Mouse (Mus musculus) CH12.LX (cell line): ENCODE results near the gene Olfr544. TPM values are rescaled to one million over a fixed set of nuclear protein-coding genes. Genes with fewer than 3 reads are reported as not detected.

Experiments
- DNase-seq: peaks from one replicate; pipeline ENCODE4 v3.0.0-alpha.2; 2013; ENCODE audit errors: extremely low read depth
- H3K27ac ChIP-seq: 2 replicates; pipeline ENCODE4 v1.5.1; 2012; ENCODE audit warnings: low read depth, mild to moderate bottlenecking, control low read depth, moderate library complexity; ENCODE audit not compliant: insufficient read depth
- H3K27me3 ChIP-seq: replicated peaks from 2 replicates; pipeline ENCODE3; 2012; ENCODE audit warnings: inconsistent platforms
- H3K36me3 ChIP-seq, 2 experiments: replicated peaks in 1 of 2; 2 replicates each; pipeline versions ENCODE3 to v1.6.1; 2012; ENCODE audit warnings: inconsistent platforms in 1 of 2, low read length in 1 of 2, mild to moderate bottlenecking in 1 of 2, mixed read lengths in 1 of 2, moderate library complexity in 1 of 2; ENCODE audit not compliant: control insufficient read depth in 1 of 2, insufficient read depth in 1 of 2
- H3K4me1 ChIP-seq, 2 experiments: 2 replicates each; pipeline ENCODE4 v1.6.1; 2012; ENCODE audit warnings: inconsistent platforms in 1 of 2, moderate library complexity in 1 of 2; ENCODE audit not compliant: insufficient read depth in 2 of 2, control insufficient read depth in 1 of 2
- H3K4me2 ChIP-seq: 2 replicates; pipeline ENCODE4 v1.6.1; 2012; ENCODE audit warnings: low read depth, mild to moderate bottlenecking, control low read depth; ENCODE audit not compliant: poor library complexity, insufficient read depth, severe bottlenecking
- H3K4me3 ChIP-seq, 3 experiments: fragments of 150-350 bp in 1 of 3; sonication (generic) in 1 of 3; replicated peaks in 1 of 3; 2 replicates each; pipeline versions ENCODE3 to v1.5.1; 2011 to 2012; ENCODE audit warnings: low read depth in 2 of 3, low read length in 2 of 3, mild to moderate bottlenecking in 2 of 3, moderate library complexity in 2 of 3, control low read depth in 1 of 3, improper control_type of control experiment in 1 of 3, inconsistent platforms in 1 of 3, mixed read lengths in 1 of 3; ENCODE audit not compliant: poor library complexity in 1 of 3
- H3K79me2 ChIP-seq: replicated peaks from 2 replicates; pipeline ENCODE4 v1.6.1; 2012; ENCODE audit warnings: mild to moderate bottlenecking, moderate library complexity; ENCODE audit not compliant: control insufficient read depth, poor library complexity, insufficient read depth, severe bottlenecking; ENCODE audit errors: extremely low read depth
- H3K9ac ChIP-seq: 2 replicates; pipeline ENCODE4 v1.6.1; 2012; ENCODE audit warnings: low read depth, mild to moderate bottlenecking, control low read depth, moderate library complexity; ENCODE audit not compliant: insufficient read depth
- H3K9me3 ChIP-seq: replicated peaks from 2 replicates; pipeline ENCODE3; 2012; ENCODE audit warnings: low read length, inconsistent platforms, mixed read lengths
- BHLHE40 ChIP-seq: IDR thresholded peaks from 2 replicates; pipeline ENCODE4 v1.6.1; 2011; ENCODE audit warnings: mild to moderate bottlenecking, low read depth, low read length, improper control_type of control experiment
- CHD1 ChIP-seq: IDR thresholded peaks from 2 replicates; pipeline ENCODE4 v1.6.1; 2012; ENCODE audit warnings: low read depth, low read length, improper control_type of control experiment, inconsistent platforms
- EP300 ChIP-seq: IDR thresholded peaks from 2 replicates; pipeline ENCODE4 v1.6.1; 2011; ENCODE audit warnings: low read length, improper control_type of control experiment
- ETS1 ChIP-seq: conservative IDR thresholded peaks from 2 replicates; pipeline ENCODE4 v1.6.1; 2012; ENCODE audit warnings: low read depth, mild to moderate bottlenecking, inconsistent platforms, low read length, improper control_type of control experiment, moderate library complexity
- HCFC1 ChIP-seq: IDR thresholded peaks from 2 replicates; pipeline ENCODE4 v1.6.1; 2012; ENCODE audit warnings: low read depth, mild to moderate bottlenecking, inconsistent platforms, low read length, improper control_type of control experiment
- MAZ ChIP-seq: IDR thresholded peaks from 2 replicates; pipeline ENCODE4 v1.6.1; 2012; ENCODE audit warnings: low read depth, mild to moderate bottlenecking, inconsistent platforms, low read length, improper control_type of control experiment, moderate library complexity
- MEF2A ChIP-seq: IDR thresholded peaks from 2 replicates; pipeline ENCODE4 v1.6.1; 2014; ENCODE audit warnings: low read depth, mild to moderate bottlenecking, inconsistent platforms, low read length, improper control_type of control experiment, borderline replicate concordance
- MXI1 ChIP-seq: IDR thresholded peaks from 2 replicates; pipeline ENCODE4 v1.6.1; 2011; ENCODE audit warnings: mild to moderate bottlenecking, low read depth, low read length, improper control_type of control experiment
- NRF1 ChIP-seq: IDR thresholded peaks from 2 replicates; pipeline ENCODE4 v1.6.1; 2014; ENCODE audit warnings: low read depth, mild to moderate bottlenecking, inconsistent platforms, low read length, improper control_type of control experiment, moderate library complexity
- PAX5 ChIP-seq: IDR thresholded peaks from 2 replicates; pipeline ENCODE4 v1.6.1; 2012; ENCODE audit warnings: low read length, inconsistent platforms, mixed read lengths
- POLR2A ChIP-seq: IDR thresholded peaks from 2 replicates; pipeline ENCODE4 v1.6.1; 2011; ENCODE audit warnings: low read depth, mild to moderate bottlenecking, improper control_type of control experiment, low read length
- SIN3A ChIP-seq: IDR thresholded peaks from 2 replicates; pipeline ENCODE4 v1.6.1; 2012; ENCODE audit warnings: low read length, improper control_type of control experiment, inconsistent platforms
- SMC3 ChIP-seq: IDR thresholded peaks from 2 replicates; pipeline ENCODE4 v1.6.1; 2011; ENCODE audit warnings: low read depth, low read length, improper control_type of control experiment
- TCF12 ChIP-seq: IDR thresholded peaks from 2 replicates; pipeline ENCODE4 v1.6.1; 2014; ENCODE audit warnings: low read depth, mild to moderate bottlenecking, inconsistent platforms, low read length, improper control_type of control experiment
- ZC3H11A ChIP-seq: IDR thresholded peaks from 2 replicates; pipeline ENCODE4 v1.6.1; 2012; ENCODE audit warnings: low read depth, mild to moderate bottlenecking, inconsistent platforms, low read length, improper control_type of control experiment
- dilution Hi-C: fragments of 300-500 bp; cut with MboI; formaldehyde crosslinking; loops from 2 replicates; pipeline ENCODE4 v1.14.3; 2020; ENCODE audit warnings: low sequenced_read_pairs; ENCODE audit not compliant: extremely low pct_unique_long_range_greater_than_20kb, extremely low pct_ligation_motif_present
- in situ Hi-C: fragments of 300-500 bp; cut with MboI; formaldehyde crosslinking; loops from 3 replicates; pipeline ENCODE4 v1.14.3; 2019; ENCODE audit warnings: low sequenced_read_pairs, low pct_ligation_motif_present, low pct_unique_long_range_greater_than_20kb, mixed read lengths
- polyA plus RNA-seq: library from polyadenylated mRNA; unstranded; fragments of >175 nt; gene quantifications from 2 replicates; pipeline ENCODE4 v1.2.1, GENCODE M21; 2012; ENCODE audit warnings: low read depth; ENCODE audit not compliant: insufficient read length
- total RNA-seq, 2 experiments: library from RNA; depleted of rRNA; stranded (reverse); fragments of 300-350 nt in 1 of 2; fragments of >200 nt in 1 of 2; gene quantifications; 2 replicates each; pipeline ENCODE4 v1.2.3; 2012 to 2014

Gene Olfr544
- total and polyA plus RNA-seq, 3 experiments: 0.23 TPM; not detected in 2

- Histone ChIP-seq H3K4me1 (0 out of 4 replicates have a peak, but pooled peaks cover 0 to 3% of the 10 kb centered on the region in 2 experiments), H3K9me3 (no peaks in the 10 kb centered on the region), H3K36me3 (peaks cover 0 to 28% of the 10 kb centered on the region in 2 experiments), H3K79me2 (no peaks in the 10 kb centered on the region), H3K9ac (no peak within 1 kb of the TSS), H3K4me2 (no peak within 1 kb of the TSS), H3K27me3 (no peaks in the 10 kb centered on the region), H3K27ac (no peak within 1 kb of the TSS), H3K4me3 (no peak within 1 kb of the TSS)
- no peak for DNase-seq
- TF ChIP-seq EP300: no peak
- TF ChIP-seq HCFC1: no peak
- no peak for TF ChIP-seq ETS1
- TF ChIP-seq MEF2A: no peak
- no peak for TF ChIP-seq MAZ
- no peak for TF ChIP-seq TCF12
- TF ChIP-seq ZC3H11A: no peak
- TF ChIP-seq NRF1: no peak
- no peak for TF ChIP-seq BHLHE40
- TF ChIP-seq CHD1: no peak
- TF ChIP-seq POLR2A: no peak
- TF ChIP-seq SMC3: no peak
- in situ Hi-C loops: no loop called here
- dilution Hi-C loops: no loop called here
Measured at GRCm38 (mm10) chr7:102481579-102481978, 6.5 kb downstream of the Olfr544 start, which contains the start of gene Olfr543. Olfr543 (minus strand) TSS chr7:102481679.

GRCm38 (mm10) chr7:102480821-102481220 is 7.3 kb downstream of the Olfr544 start:
- Histone ChIP-seq H3K4me2 (no peak overlapping the region), H3K79me2 (no peaks in the 10 kb centered on the region), H3K9ac (no peak overlapping the region), H3K4me1 (0 out of 4 replicates have a peak, but pooled peaks cover 0 to 3% of the 10 kb centered on the region in 2 experiments), H3K9me3 (no peaks in the 10 kb centered on the region), H3K4me3 (no peak overlapping the region), H3K27ac (no peak overlapping the region), H3K36me3 (peaks cover 0 to 29% of the 10 kb centered on the region in 2 experiments), H3K27me3 (no peaks in the 10 kb centered on the region)
- DNase-seq: no peak
- dilution Hi-C loops: no loop called here
- TF ChIP-seq PAX5: no peak
- no peak for TF ChIP-seq MXI1
- no peak for TF ChIP-seq ZC3H11A
- TF ChIP-seq SIN3A: no peak
- in situ Hi-C loops: no loop called here
